Mouse (Mus musculus) heart, embryonic 13.5 days (tissue): ENCODE measurements at regions not wholly inside any gene's neighbourhood (a gene's known extent, or its start where the extent isn't known, plus 50 kb on each side); places are given as distances from the start of the nearest gene placed in this dataset.

Source experiments
- ATAC-seq: fragments of 200-750 bp; cut with Nextera tagmentation; 2 replicates; pipeline ENCODE4 v1.8.0; 2017; ENCODE audit warnings: moderate TSS enrichment; ENCODE audit not compliant: insufficient number of reproducible peaks, low FRiP score, low TSS enrichment; ENCODE audit errors: extremely low read depth
- H3K27ac ChIP-seq: fragments of 300-500 bp; sonication (generic); replicated peaks from 2 replicates; pipeline ENCODE4 v1.5.1; 2015; ENCODE audit warnings: moderate library complexity, mild to moderate bottlenecking, inconsistent platforms
- H3K27me3 ChIP-seq: fragments of 300-500 bp; sonication (generic); replicated peaks from 2 replicates; pipeline ENCODE4 v1.6.1; 2015; ENCODE audit warnings: mild to moderate bottlenecking, inconsistent platforms
- H3K36me3 ChIP-seq: fragments of 300-500 bp; sonication (generic); 2 replicates; pipeline ENCODE4 v1.6.1; 2015; ENCODE audit warnings: mild to moderate bottlenecking, inconsistent platforms
- H3K4me1 ChIP-seq: fragments of 300-500 bp; sonication (generic); 2 replicates; pipeline ENCODE4 v1.6.1; 2015; ENCODE audit warnings: inconsistent platforms
- H3K4me2 ChIP-seq: fragments of 300-500 bp; sonication (generic); 2 replicates; pipeline ENCODE4 v1.6.1; 2015; ENCODE audit warnings: inconsistent platforms, mild to moderate bottlenecking, moderate library complexity
- H3K4me3 ChIP-seq: fragments of 300-500 bp; sonication (generic); 2 replicates; pipeline ENCODE4 v1.5.1; 2015; ENCODE audit warnings: moderate library complexity, mild to moderate bottlenecking, inconsistent platforms
- H3K9ac ChIP-seq: fragments of 300-500 bp; sonication (generic); 2 replicates; pipeline ENCODE4 v1.6.1; 2015; ENCODE audit warnings: inconsistent platforms, mild to moderate bottlenecking, moderate library complexity
- H3K9me3 ChIP-seq: fragments of 300-500 bp; sonication (generic); 2 replicates; pipeline ENCODE4 v1.6.1; 2016; ENCODE audit warnings: inconsistent platforms
- WGBS: fragments of 180-500 bp; shearing (Covaris S2); methylation state at CpG from one replicate; pipeline ENCODE4 v1.1.7; 2015; ENCODE audit warnings: mixed read lengths; 5-methylcytosine and 5-hydroxymethylcytosine counted together

DNA sequence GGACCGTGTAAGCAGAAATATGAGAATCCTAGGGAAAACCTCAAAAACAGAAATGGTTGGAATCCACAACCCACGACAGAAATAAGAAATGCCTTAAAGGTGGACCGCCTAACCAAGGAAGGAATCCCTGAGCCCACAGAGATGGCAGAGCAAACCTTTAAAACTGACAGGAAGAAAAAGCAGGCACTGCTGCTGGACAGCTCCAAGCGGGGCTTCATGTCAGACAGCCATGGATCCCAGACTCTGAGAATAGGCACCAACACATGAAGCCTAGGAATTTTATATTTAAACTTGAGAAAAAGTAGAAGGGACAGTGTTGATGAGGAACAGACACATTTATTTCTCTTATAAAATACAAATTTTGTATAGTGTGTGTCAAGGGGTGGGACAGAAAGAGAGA lies 379.1 kb downstream of the Gxylt1 start:
- Histone ChIP-seq H3K36me3 (no peaks in the 10 kb centered on the region), H3K4me1 (no peaks in the 10 kb centered on the region), H3K27ac (no peak overlapping the region), H3K4me2 (no peak overlapping the region), H3K9me3 (no peaks in the 10 kb centered on the region), H3K4me3 (no peak overlapping the region), H3K27me3 (no peaks in the 10 kb centered on the region), H3K9ac (no peak overlapping the region)
- 49% methylated on average over 4 of the region's 4 CpGs for WGBS
- ATAC-seq = no peak

DNA sequence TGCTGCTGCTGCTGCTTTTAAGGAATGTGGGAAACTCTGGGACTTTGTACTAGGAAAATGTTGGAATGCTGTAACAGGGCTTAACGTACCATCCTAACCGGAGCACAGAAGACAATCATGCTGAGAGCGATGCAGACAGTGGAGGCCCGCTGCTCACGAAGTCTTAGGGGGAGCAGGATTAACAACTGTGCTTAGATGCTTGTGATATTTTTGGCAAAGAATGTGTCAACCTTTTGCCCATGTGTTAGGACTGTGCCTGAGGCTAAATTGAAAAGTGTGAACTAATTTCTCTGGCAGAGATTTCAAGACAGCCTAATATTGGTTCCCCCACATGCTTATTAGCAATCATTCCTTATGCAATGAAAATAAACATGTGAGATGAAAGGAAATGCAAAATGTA lies 398.5 kb downstream of the Gxylt1 start:
- no peak for ATAC-seq

DNA sequence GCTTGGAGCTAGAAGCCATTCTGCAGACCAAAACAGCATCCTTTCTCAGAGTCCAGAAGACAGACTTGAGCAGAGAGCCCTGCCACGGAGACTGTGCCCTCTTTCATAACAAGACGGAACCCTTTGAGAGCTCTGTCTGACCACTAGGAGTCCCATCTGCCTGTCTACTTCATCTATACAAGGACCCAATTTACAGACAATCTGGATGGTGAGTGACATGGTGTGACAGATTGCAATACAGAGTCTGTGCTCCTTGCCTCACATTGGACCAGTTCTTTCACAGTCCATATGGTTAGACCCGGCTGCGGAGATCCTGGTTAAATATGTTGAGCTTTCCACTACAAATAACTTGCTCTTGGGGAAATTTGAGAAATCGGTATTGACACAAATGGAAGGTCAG lies 410.9 kb downstream of the Gxylt1 start:
- Histone ChIP-seq H3K4me1 (no peaks in the 10 kb centered on the region), H3K4me3 (no peak overlapping the region), H3K27me3 (no peaks in the 10 kb centered on the region), H3K9me3 (no peaks in the 10 kb centered on the region), H3K9ac (no peak overlapping the region), H3K27ac (no peak overlapping the region), H3K4me2 (no peak overlapping the region), H3K36me3 (no peaks in the 10 kb centered on the region)
- WGBS = 77% methylated on average over 5 of the region's 5 CpGs
- no peak for ATAC-seq

More for the DNA sequence above, 398.5 kb downstream of the Gxylt1 start:
- H3K4me1 ChIP-seq = 0 out of 2 replicates have a peak, but pooled peaks cover 8% of the 10 kb centered on the region
- no peaks in the 10 kb centered on the region for H3K36me3 ChIP-seq
- no peak overlapping the region for H3K27ac ChIP-seq
- no peaks in the 10 kb centered on the region for H3K27me3 ChIP-seq
- H3K9ac ChIP-seq = no peak overlapping the region
- WGBS = 58% methylated on average over 5 of the region's 5 CpGs
- H3K4me3 ChIP-seq = no peak overlapping the region
- no peaks in the 10 kb centered on the region for H3K9me3 ChIP-seq
- H3K4me2 ChIP-seq = no peak overlapping the region

DNA sequence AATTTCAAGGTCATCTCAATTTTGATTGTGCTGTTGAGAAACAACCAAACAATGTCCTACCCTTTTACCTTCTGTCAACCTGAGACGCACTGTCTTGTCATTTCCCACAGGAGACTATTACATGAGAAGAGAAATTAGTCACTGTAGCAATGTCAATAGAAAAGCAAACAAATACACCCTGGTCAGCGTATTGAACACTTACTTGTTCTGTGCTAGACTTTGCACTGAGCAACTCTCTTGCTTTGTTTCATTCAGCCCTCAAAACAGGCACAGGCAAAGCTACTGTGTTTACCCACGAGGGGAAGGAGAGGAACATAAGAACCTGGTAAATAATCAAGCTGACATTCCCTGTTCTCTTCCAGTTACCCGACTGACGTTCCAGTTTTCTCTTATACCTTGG lies 424.1 kb downstream of the Gxylt1 start:
- Histone ChIP-seq H3K4me2 (no peak overlapping the region), H3K9me3 (no peaks in the 10 kb centered on the region), H3K4me3 (no peak overlapping the region), H3K9ac (no peak overlapping the region), H3K36me3 (no peaks in the 10 kb centered on the region), H3K27me3 (no peaks in the 10 kb centered on the region), H3K4me1 (no peaks in the 10 kb centered on the region), H3K27ac (no peak overlapping the region)
- 67% methylated on average over 5 of the region's 5 CpGs for WGBS
- ATAC-seq = no peak

DNA sequence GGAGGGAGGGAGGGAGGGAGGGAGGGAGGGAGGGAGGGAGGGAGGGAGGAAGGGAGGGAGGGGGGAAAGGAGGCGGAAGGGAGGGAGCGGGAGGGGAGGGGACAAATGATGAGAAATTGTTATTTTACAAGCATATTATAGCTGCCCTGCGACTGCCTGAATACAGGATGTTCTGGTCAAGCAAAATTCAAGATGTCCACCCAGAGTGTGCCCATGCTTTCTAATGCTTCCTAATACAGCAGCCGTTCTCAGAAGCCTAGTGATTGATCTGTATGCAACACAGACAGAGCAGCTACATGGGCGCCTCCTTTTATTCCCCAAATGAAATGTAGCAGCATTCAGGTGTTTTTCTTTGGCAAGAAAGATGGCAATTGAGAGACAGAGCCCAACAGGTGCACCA lies 434.9 kb downstream of the Gxylt1 start:
- Histone ChIP-seq H3K36me3 (no peaks in the 10 kb centered on the region), H3K9me3 (peaks cover 6% of the 10 kb centered on the region; the same call in 1 of the 2 replicates), H3K9ac (no peak overlapping the region), H3K4me1 (no peaks in the 10 kb centered on the region), H3K4me2 (no peak overlapping the region), H3K4me3 (no peak overlapping the region), H3K27ac (no peak overlapping the region), H3K27me3 (no peaks in the 10 kb centered on the region)
- 89% methylated on average over 5 of the region's 5 CpGs for WGBS
- ATAC-seq = no peak

DNA sequence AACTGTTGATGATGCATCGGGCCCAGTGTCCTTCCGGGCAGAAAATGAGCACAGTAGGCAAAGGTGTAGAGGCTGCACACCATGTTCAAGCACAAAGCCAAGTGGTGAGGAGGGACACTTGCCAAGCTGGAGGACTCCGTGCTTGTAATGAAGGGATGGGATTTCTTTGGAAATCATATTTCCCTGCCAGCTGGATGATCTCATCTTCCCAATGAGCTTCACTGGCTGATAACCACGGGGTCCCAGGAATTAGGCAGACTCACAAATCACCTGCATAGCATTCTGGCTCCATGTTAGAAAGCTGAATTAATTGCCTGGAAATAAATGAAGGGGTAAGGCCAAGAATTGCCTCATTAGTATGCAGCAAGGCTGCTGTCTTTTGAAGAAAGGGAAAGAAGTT lies 435.4 kb downstream of the Gxylt1 start:
- no peak overlapping the region for H3K9ac ChIP-seq
- ATAC-seq = no peak
- H3K9me3 ChIP-seq = peaks cover 6% of the 10 kb centered on the region; the same call in 1 of the 2 replicates
- H3K36me3 ChIP-seq = no peaks in the 10 kb centered on the region
- H3K4me1 ChIP-seq = no peaks in the 10 kb centered on the region
- WGBS = 62% methylated on average over 4 of the region's 4 CpGs
- no peak overlapping the region for H3K4me2 ChIP-seq
- no peak overlapping the region for H3K4me3 ChIP-seq
- H3K27ac ChIP-seq = no peak overlapping the region
- no peaks in the 10 kb centered on the region for H3K27me3 ChIP-seq

DNA sequence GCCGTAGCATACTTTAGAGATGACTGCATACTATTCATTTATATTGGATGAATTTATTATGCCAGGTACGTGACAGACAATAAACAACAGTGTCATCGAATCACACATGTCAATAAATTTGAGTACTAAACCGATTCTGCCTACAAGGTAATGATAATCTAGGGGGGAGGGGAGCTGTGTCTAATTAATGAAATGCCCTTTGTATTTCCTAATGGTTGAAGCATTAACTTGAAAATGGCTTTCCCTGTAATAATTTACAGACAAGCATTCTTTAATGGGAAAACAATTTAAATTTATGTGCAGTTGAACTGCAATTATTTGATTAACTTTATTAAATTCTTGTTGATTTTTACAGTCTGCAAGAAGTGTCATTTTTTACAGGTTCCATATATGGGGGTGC lies 429.5 kb downstream of the Pdzrn4 start:
- WGBS = 82% methylated on average over 4 of the region's 4 CpGs
- Histone ChIP-seq H3K27me3 (no peaks in the 10 kb centered on the region), H3K4me2 (no peak overlapping the region), H3K36me3 (no peaks in the 10 kb centered on the region), H3K9me3 (no peaks in the 10 kb centered on the region), H3K4me1 (no peaks in the 10 kb centered on the region), H3K9ac (no peak overlapping the region), H3K4me3 (no peak overlapping the region), H3K27ac (no peak overlapping the region)
- no peak for ATAC-seq
